Mouse (Mus musculus) forebrain, embryonic 13.5 days (tissue): ENCODE data around the gene Hist1h2ap. TPM values are rescaled to one million over a fixed set of nuclear protein-coding genes. Genes with fewer than 3 reads are reported as not detected.
"Not testable (repeated sequence)": the region's sequence is repeated elsewhere in the genome, so short reads cannot be mapped to it uniquely, and the experiment has no call there.

Experiments
- ATAC-seq: fragments of 200-750 bp; cut with Nextera tagmentation; 2 replicates; pipeline ENCODE4 v1.8.0; 2017
- H3K27ac ChIP-seq: fragments of 300-500 bp; sonication (generic); 2 replicates; pipeline ENCODE4 v1.5.1; 2015; ENCODE audit warnings: inconsistent platforms, mild to moderate bottlenecking, moderate library complexity
- H3K27me3 ChIP-seq: fragments of 300-500 bp; sonication (generic); 2 replicates; pipeline ENCODE4 v1.6.1; 2015; ENCODE audit warnings: mild to moderate bottlenecking, inconsistent platforms
- H3K36me3 ChIP-seq: fragments of 300-500 bp; sonication (generic); 2 replicates; pipeline ENCODE4 v1.6.1; 2015; ENCODE audit warnings: mild to moderate bottlenecking, inconsistent platforms; ENCODE audit not compliant: poor library complexity, severe bottlenecking
- H3K4me1 ChIP-seq: fragments of 300-500 bp; sonication (generic); 2 replicates; pipeline ENCODE4 v1.6.1; 2015; ENCODE audit warnings: inconsistent platforms
- H3K4me2 ChIP-seq: fragments of 300-500 bp; sonication (generic); 2 replicates; pipeline ENCODE4 v1.6.1; 2015; ENCODE audit warnings: inconsistent platforms, mild to moderate bottlenecking, moderate library complexity
- H3K4me3 ChIP-seq: fragments of 300-500 bp; sonication (generic); 2 replicates; pipeline ENCODE4 v1.5.1; 2015; ENCODE audit warnings: mild to moderate bottlenecking, inconsistent platforms
- H3K9ac ChIP-seq: fragments of 300-500 bp; sonication (generic); 2 replicates; pipeline ENCODE4 v1.6.1; 2015; ENCODE audit warnings: mild to moderate bottlenecking, inconsistent platforms
- H3K9me3 ChIP-seq: fragments of 300-500 bp; sonication (generic); replicated peaks from 2 replicates; pipeline ENCODE4 v1.6.1; 2016; ENCODE audit warnings: inconsistent platforms
- WGBS: fragments of 180-500 bp; shearing (Covaris S2); methylation state at CpG from one replicate; pipeline ENCODE4 v1.1.7; 2015; 5-methylcytosine and 5-hydroxymethylcytosine counted together
- polyA plus RNA-seq: library from polyadenylated mRNA; unstranded; fragments of >200 nt; fragmentation: Nextera tagmentation; extraction: Ambion mirVana; gene quantifications from 2 replicates; pipeline ENCODE4 v1.2.1, GENCODE M21; 2015

Gene Hist1h2ap
- 4,205 and 5,125 TPM in 2 replicates for polyA plus RNA-seq

DNA sequence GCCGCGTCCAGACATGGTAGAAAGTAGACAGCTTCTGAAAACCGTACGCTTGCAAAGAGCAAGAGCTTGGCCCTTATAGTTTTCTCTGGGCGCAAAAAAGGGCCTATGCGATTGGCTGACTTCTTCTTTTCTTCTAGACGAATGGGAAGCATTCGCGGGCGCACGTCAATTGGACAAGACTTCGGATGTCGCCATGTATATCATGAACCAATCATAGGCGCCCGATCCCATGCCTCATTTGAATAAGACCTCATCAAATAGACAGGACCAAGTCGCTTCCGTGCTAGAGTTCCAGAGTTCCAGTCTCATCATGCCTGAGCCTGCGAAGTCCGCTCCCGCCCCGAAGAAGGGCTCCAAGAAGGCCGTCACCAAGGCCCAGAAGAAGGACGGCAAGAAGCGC lies at the start of gene Hist1h2ap, which contains the start of gene Hist1h2br:
Gene Hist1h2ap (minus strand): TSS at position 47 of the 400 bp plus-strand sequence.
Gene Hist1h2br (plus strand): TSS at position 283 of the 400 bp plus-strand sequence.
- H3K36me3 ChIP-seq, H3K9ac ChIP-seq, H3K27me3 ChIP-seq, H3K4me2 ChIP-seq, H3K9me3 ChIP-seq, H3K27ac ChIP-seq, H3K4me3 ChIP-seq, H3K4me1 ChIP-seq: not testable (repeated sequence)
- ATAC-seq: peak; percentile 97
- no CpG with 5 or more reads among the region's 24 CpGs for WGBS

DNA sequence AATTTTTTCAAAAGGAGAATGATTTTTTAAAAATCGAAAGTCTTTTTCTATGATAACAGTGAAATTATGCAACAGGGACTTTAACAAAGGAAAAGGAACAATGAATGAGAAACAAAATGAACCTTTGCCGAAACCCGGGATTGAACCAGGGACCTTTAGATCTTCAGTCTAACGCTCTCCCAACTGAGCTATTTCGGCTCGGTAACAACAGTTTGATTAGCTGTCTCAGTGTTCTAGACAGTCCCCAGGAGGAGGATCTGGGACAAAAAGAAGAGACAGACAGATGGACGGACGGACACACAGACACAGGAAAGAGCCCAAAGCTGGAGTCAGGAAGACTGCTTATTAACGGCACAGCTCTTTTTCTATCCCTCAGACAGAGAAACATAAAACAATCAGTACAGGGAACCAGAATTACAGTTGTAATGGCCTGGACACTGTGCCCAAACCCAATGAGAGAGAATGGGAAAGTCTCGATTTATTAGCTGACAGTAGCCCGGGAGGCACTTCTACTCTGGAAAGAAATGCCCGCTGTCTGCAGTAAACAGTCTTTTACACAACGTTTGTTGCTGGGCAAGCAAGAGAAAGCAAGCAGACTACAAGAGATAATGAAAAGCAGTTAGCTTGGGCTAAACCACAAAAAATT lies 49.6 kb upstream of the Hist1h2ap start:
- H3K4me1 ChIP-seq: peaks cover 8% of the 10 kb centered on the region
- ATAC-seq: no peak; the same call in 1 of the 2 replicates
- peak overlapping the region; percentile 31 for H3K4me3 ChIP-seq
- peak overlapping the region; percentile 42 for H3K4me2 ChIP-seq
- H3K9me3 ChIP-seq: no peaks in the 10 kb centered on the region
- under 1% methylated on average over 13 of the region's 13 CpGs for WGBS
- no peak overlapping the region for H3K9ac ChIP-seq
- H3K36me3 ChIP-seq: no peaks in the 10 kb centered on the region
- no peak overlapping the region for H3K27ac ChIP-seq
- peaks cover 6% of the 10 kb centered on the region; the same call in 1 of the 2 replicates for H3K27me3 ChIP-seq

DNA sequence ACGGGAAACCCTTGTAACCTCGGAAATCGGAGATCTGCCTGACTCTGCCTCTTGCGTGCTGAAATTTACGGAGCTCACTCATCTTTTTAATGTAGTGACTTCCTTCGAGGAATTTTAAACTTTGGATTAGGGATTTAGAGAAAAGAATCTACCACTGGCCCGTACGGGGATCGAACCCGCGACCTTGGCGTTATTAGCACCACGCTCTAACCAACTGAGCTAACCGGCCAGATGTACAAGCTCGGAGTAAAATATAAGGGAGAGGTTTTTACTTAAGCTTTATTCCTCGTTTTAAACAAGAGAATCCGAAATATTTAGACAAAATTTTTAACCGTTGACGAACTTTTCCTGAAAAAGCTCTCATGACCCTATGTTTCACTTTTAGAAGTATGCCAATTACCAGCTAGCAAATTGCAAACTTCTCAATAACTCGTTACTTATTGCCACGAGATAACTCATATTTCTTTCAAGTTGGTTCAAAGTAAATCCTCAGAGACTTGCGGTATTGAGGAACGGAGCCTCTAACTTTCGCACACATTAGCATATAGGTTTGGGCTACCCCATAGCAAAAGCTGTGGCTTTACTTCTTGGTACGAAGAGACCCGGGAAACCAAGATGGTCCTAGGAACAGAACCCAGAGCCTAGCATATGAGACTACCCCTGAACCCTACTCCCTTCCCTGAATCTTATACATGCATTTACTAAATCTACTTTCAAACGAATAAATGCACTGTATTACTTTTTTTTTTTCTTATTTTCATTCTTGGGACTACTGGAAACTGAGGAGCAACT lies 48.8 kb upstream of the Hist1h2ap start:
- H3K4me2 ChIP-seq: peak overlapping the region; percentile 42
- H3K27ac ChIP-seq: no peak overlapping the region
- ATAC-seq: no peak
- H3K9ac ChIP-seq: no peak overlapping the region
- peaks cover 6% of the 10 kb centered on the region; the same call in 1 of the 2 replicates for H3K27me3 ChIP-seq
- 1% methylated on average over 27 of the region's 27 CpGs for WGBS
- H3K4me1 ChIP-seq: peaks cover 8% of the 10 kb centered on the region
- H3K4me3 ChIP-seq: peak overlapping the region; percentile 31
- no peaks in the 10 kb centered on the region for H3K9me3 ChIP-seq
- H3K36me3 ChIP-seq: no peaks in the 10 kb centered on the region

DNA sequence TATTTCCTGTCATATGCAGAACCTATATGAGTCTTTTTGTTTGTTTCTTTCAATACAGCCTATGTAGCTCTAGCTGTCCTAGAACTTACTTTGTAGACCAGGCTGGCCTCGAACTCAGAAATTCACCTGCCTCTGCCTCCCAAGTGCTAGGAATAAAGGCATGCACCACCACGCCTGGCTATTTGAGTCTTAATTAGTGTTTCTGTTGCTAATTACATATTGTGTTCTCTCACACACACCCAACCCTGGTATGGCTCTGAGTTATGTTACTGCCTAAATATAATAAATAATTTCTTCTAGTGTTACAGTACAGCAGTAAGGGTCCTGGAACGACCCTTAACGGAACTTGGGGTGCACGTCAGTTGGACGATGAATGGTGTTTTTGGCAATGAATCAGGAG lies 47.4 kb upstream of the Hist1h2ap start:
- ATAC-seq: no peak
- Histone ChIP-seq H3K27ac (no peak overlapping the region), H3K4me3 (no peak overlapping the region), H3K9me3 (no peaks in the 10 kb centered on the region), H3K36me3 (no peaks in the 10 kb centered on the region), H3K27me3 (peaks cover 6% of the 10 kb centered on the region; the same call in 1 of the 2 replicates), H3K4me1 (peaks cover 8% of the 10 kb centered on the region), H3K4me2 (no peak overlapping the region), H3K9ac (no peak overlapping the region)
- WGBS: 89% methylated on average over 6 of the region's 6 CpGs

DNA sequence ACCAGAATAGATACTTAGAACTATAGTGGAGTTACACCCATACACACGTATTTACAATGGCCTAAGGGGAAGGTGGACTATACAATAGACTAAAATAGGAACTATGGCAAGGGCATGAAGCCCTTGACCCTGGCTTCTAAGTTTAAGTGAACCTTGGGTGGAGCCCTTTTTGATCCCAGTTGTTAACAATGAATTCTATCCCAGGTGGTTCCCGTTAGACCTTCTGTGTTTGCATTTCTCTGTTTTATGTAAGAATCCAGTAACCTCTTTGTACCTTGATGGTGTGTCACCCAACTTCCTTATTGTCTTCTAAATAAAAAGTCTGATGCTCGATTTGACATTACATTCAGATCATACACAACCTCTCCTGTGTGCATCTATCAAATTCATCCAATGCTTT lies 32.2 kb upstream of the Hist1h2ap start:
- not testable (repeated sequence) for H3K4me2 ChIP-seq, ATAC-seq, H3K9ac ChIP-seq, H3K9me3 ChIP-seq, H3K27me3 ChIP-seq, H3K4me3 ChIP-seq, H3K27ac ChIP-seq, H3K36me3 ChIP-seq, H3K4me1 ChIP-seq
- 79% methylated on average over 3 of the region's 3 CpGs for WGBS

DNA sequence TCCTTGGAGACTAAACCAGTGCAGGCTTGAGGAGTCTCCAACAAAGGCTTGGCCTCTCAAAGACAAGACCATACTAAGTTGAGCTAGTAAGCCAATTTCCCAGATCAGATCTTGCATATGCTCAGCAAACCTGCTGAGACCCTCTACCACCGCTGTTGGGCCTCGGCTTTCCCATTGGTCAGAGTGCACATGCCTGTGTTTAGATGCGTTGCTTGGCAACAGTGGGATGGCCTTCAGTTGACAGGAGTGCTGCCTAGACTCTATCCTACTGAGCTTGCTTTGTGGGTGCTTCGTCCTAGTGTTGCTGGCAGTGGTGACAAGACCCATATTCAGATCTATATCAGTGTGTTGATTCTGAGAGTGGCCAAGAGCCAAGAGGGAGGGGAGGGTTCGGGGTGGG lies 28.3 kb upstream of the Hist1h2ap start:
- no peaks in the 10 kb centered on the region for H3K4me1 ChIP-seq
- 17% methylated on average over 5 of the region's 5 CpGs for WGBS
- no peak for ATAC-seq
- no peaks in the 10 kb centered on the region for H3K27me3 ChIP-seq
- no peak overlapping the region for H3K4me3 ChIP-seq
- H3K9me3 ChIP-seq: no peaks in the 10 kb centered on the region
- H3K27ac ChIP-seq: no peak overlapping the region
- H3K36me3 ChIP-seq: no peaks in the 10 kb centered on the region
- H3K9ac ChIP-seq: no peak overlapping the region
- no peak overlapping the region for H3K4me2 ChIP-seq

DNA sequence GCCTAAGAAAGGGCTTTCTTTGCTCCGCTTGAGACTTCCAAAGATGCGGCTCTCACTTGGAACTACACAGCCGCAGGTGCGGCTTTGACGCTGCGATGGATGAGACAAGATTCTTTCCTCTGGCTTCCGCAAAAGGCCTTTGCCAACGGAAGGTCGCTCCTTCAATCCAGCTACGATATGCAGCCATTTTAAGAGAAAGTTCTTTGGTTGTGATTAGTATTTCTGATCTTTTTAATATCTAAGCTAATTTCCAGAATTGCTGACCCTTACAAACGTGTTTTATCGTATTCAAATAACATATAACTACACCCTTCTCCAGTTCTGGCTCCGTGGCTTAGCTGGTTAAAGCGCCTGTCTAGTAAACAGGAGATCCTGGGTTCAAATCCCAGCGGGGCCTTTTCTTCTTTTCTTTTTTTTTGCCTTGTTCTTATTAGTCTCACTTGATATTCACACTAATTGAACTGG lies 22.4 kb upstream of the Hist1h2ap start:
- H3K4me2 ChIP-seq: peak overlapping the region; percentile 55
- H3K4me3 ChIP-seq: peak overlapping the region; percentile 42
- no peaks in the 10 kb centered on the region for H3K36me3 ChIP-seq
- H3K4me1 ChIP-seq: no peaks in the 10 kb centered on the region
- no peak overlapping the region for H3K27ac ChIP-seq
- ATAC-seq: peak; percentile 61; the same call in 1 of the 2 replicates
- H3K9me3 ChIP-seq: no peaks in the 10 kb centered on the region
- no peaks in the 10 kb centered on the region for H3K27me3 ChIP-seq
- 2% methylated on average over 15 of the region's 15 CpGs for WGBS
- peak overlapping the region; percentile 54; the same call in 1 of the 2 replicates for H3K9ac ChIP-seq

DNA sequence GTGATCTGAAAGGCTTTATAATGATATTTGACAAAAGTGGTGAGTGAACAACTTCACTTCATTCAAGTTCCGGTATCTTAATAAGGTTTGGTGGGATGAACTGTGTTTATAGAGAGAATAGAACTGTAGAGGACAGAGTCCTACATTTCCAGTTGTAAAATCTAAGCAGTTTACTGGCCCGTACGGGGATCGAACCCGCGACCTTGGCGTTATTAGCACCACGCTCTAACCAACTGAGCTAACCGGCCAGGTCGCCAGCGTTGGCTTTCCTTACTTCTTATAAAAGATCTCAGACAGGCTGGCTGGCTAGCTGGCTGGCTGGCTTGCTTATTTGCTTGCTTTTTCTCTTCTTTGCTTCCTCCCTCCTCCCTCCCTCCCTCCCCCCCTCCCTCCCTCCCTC lies 21.8 kb upstream of the Hist1h2ap start:
- no peaks in the 10 kb centered on the region for H3K36me3 ChIP-seq
- no peak overlapping the region for H3K27ac ChIP-seq
- H3K9ac ChIP-seq: no peak overlapping the region
- WGBS: under 1% methylated on average over 11 of the region's 11 CpGs
- peak overlapping the region; percentile 55 for H3K4me2 ChIP-seq
- H3K4me1 ChIP-seq: no peaks in the 10 kb centered on the region
- H3K4me3 ChIP-seq: peak overlapping the region; percentile 42
- peak; percentile 68 for ATAC-seq
- no peaks in the 10 kb centered on the region for H3K27me3 ChIP-seq
- H3K9me3 ChIP-seq: no peaks in the 10 kb centered on the region

DNA sequence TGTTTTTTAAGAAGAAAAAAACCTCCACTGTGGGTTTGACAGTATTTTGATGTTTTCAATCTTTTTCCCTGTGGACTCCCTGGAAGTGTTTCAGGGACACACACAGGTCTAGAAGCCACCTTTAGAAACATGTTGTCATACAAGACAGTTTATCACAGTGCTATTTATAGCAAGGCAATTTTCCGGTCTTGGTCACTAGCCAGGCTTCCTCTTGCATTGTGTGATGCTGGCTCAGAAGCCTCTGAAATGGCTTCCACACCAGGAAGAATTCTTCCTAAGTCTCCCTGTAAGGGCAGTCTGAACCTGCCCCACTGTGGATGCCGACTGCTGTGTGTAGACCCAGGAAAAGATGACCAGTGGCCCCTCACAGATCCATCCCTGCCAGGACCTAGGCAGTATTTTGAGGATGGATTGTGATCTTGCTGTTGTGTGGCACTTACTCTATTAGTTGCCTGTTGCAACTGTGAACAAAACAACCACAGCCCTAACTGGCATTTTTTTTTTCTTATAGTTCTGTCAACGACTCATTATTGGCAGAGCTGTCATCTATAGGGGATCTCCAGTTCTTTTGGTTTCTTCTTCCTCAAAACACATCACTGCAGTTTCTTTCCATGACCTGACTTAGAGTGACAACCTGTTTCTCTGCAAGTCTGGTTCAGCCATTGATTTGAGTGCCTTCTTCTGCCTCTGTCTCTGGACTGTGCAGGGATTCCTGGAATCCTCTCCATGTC lies 19.1 kb upstream of the Hist1h2ap start:
- H3K4me1 ChIP-seq: no peaks in the 10 kb centered on the region
- WGBS: 74% methylated on average over 3 of the region's 3 CpGs

DNA sequence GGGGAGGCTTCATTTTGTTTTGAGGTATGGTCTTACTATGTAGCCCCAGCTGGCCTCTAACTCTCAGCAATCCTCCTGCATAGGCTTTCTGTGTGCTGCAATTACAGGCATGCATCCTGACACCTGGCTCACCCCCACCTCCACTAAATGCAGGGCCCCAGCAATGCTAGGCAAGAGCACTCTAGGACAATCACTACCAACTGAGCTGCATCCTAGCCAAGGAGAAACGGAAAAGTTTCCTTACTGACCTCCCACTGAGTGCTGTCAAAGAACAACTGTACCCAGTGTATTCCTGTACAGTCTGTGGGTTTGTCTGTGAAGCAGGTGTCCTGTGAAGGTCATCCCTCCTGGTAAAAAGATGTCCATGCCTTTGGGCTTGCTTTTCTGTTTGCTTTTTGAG lies 17.4 kb upstream of the Hist1h2ap start:
- H3K4me1 ChIP-seq, H3K4me2 ChIP-seq, H3K27me3 ChIP-seq, H3K36me3 ChIP-seq, ATAC-seq, H3K4me3 ChIP-seq, H3K27ac ChIP-seq, H3K9me3 ChIP-seq, H3K9ac ChIP-seq: not testable (repeated sequence)
- WGBS: 34% methylated on average over 1 of the region's 1 CpGs

More for the DNA sequence above, 19.1 kb upstream of the Hist1h2ap start:
- Histone ChIP-seq H3K36me3 (no peaks in the 10 kb centered on the region), H3K9ac (no peak overlapping the region), H3K27ac (no peak overlapping the region), H3K4me3 (no peak overlapping the region), H3K27me3 (no peaks in the 10 kb centered on the region), H3K9me3 (no peaks in the 10 kb centered on the region), H3K4me2 (no peak overlapping the region)
- ATAC-seq: no peak

DNA sequence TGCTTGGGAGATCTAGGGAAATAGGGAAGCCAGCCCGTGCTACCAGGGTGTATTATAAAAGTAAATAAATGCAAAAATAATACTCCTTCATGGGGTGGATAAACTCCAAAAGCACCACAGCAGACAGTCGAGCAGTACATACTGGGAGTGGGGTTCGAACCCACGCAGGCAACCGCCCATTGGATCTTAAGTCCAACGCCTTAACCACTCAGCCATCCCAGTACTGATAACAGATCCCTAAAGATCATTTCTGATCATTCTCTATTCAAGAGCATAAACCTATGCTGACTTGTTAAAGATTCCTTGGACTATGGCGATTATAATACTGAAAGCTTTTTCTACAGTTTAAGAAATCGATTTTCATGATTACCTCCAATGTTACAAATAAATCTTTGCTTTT lies 14.6 kb upstream of the Hist1h2ap start:
- no peak for ATAC-seq
- Histone ChIP-seq H3K4me3 (no peak overlapping the region), H3K27ac (no peak overlapping the region), H3K27me3 (no peaks in the 10 kb centered on the region), H3K9me3 (no peaks in the 10 kb centered on the region), H3K4me1 (no peaks in the 10 kb centered on the region), H3K36me3 (no peaks in the 10 kb centered on the region), H3K4me2 (no peak overlapping the region), H3K9ac (no peak overlapping the region)
- WGBS: 17% methylated on average over 8 of the region's 8 CpGs

DNA sequence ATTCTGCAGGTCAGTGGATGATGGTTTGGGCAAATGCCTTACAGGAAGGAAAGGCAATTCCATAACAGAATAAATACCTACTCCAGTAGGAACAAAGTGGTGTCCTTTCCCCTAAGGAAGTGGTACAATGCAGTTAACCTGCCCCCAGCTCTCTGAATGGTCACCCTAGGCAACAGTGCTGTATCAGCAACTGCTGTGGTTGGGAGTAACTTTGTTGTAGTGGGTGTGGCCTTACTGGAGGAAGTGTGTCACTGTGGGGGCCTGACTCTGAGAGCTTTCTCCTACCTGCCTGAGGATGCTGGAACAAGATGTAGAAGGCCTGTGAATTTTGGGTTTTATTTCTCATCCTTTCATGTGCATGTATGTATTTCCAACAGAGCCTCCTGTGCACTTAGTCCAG lies 13.0 kb upstream of the Hist1h2ap start:
- H3K4me1 ChIP-seq, H3K36me3 ChIP-seq, H3K9me3 ChIP-seq, H3K4me3 ChIP-seq, H3K27ac ChIP-seq, H3K4me2 ChIP-seq, H3K27me3 ChIP-seq, H3K9ac ChIP-seq, ATAC-seq: not testable (repeated sequence)
